Mouse (Mus musculus) midbrain, embryonic 14.5 days (tissue): ENCODE data around the gene Tgm2. TPM values are rescaled to one million over a fixed set of nuclear protein-coding genes. Genes with fewer than 3 reads are reported as not detected.
A peak's percentile ranks its signal among the peaks of the same experiment; 100 is the strongest.

Source experiments
- ATAC-seq: fragments of 200-750 bp; cut with Nextera tagmentation; 2 replicates; pipeline ENCODE4 v1.8.0; 2017; ENCODE audit warnings: moderate number of reproducible peaks, moderate library complexity; ENCODE audit not compliant: low FRiP score, low TSS enrichment
- DNase-seq: peaks from one replicate; pipeline ENCODE4 v3.0.0-alpha.2; 2015
- H3K27ac ChIP-seq: fragments of 300-500 bp; sonication (generic); replicated peaks from 2 replicates; pipeline ENCODE4 v1.5.1; 2014; ENCODE audit warnings: mild to moderate bottlenecking, low read depth, low read length, moderate library complexity
- H3K27me3 ChIP-seq: fragments of 300-500 bp; sonication (generic); 2 replicates; pipeline ENCODE4 v1.6.1; 2014; ENCODE audit warnings: low read length, control low read depth, mixed read lengths; ENCODE audit not compliant: control insufficient read depth, insufficient read depth
- H3K36me3 ChIP-seq: fragments of 300-500 bp; sonication (generic); 2 replicates; pipeline ENCODE4 v1.6.1; 2014; ENCODE audit warnings: low read length, control low read depth; ENCODE audit not compliant: control insufficient read depth, insufficient read depth
- H3K4me1 ChIP-seq: fragments of 300-500 bp; sonication (generic); 2 replicates; pipeline ENCODE4 v1.6.1; 2014; ENCODE audit warnings: mild to moderate bottlenecking, antibody characterized with exemption, low read length, control low read depth; ENCODE audit not compliant: control insufficient read depth, insufficient read depth
- H3K4me2 ChIP-seq: fragments of 300-500 bp; sonication (generic); 2 replicates; pipeline ENCODE4 v1.6.1; 2014; ENCODE audit warnings: mild to moderate bottlenecking, low read length, moderate library complexity
- H3K4me3 ChIP-seq: fragments of 300-500 bp; sonication (generic); replicated peaks from 2 replicates; pipeline ENCODE4 v1.5.1; 2014; ENCODE audit warnings: low read depth, low read length
- H3K9ac ChIP-seq: fragments of 300-500 bp; sonication (generic); replicated peaks from 2 replicates; pipeline ENCODE4 v1.6.1; 2014; ENCODE audit warnings: mild to moderate bottlenecking, low read length, moderate library complexity
- H3K9me3 ChIP-seq: fragments of 300-500 bp; sonication (generic); 2 replicates; pipeline ENCODE4 v1.6.1; 2016; ENCODE audit warnings: low read length, control low read depth, mixed read lengths; ENCODE audit not compliant: control insufficient read depth
- WGBS: fragments of 180-500 bp; shearing (Covaris S2); extraction: QIAGEN DNeasy Blood & Tissue Kit; methylation state at CpG from one replicate; pipeline ENCODE4 v1.1.7; 2014; 5-methylcytosine and 5-hydroxymethylcytosine counted together
- polyA plus RNA-seq: library from polyadenylated mRNA; unstranded; fragments of >200 nt; fragmentation: Nextera tagmentation; extraction: Ambion mirVana; gene quantifications from 2 replicates; pipeline ENCODE4 v1.2.1, GENCODE M21; 2014

Tgm2 gene
- polyA plus RNA-seq, 1 experiment from 2014 or later: 6.8 TPM

DNA sequence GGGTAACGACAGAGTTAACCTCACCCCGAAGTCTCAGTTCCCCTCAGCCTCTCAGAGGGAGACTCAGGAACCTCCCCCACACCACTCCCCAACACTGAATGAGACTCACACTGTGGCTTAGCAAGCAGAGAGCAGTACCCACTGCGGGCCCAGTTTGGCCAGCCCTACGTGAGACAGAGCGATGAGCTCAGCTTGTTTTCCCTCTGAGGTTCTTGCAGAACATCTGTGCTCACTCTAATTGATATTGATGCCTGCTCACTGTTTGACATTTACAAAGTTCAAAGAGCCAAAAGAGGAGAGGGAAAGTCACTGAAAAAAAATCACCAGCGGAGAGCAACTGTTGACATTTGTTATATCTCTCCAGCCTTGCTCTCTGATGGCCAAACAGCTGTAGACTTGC lies 15.5 kb upstream of the Tgm2 start:
- no peak for DNase-seq
- H3K9me3 ChIP-seq: no peaks in the 10 kb centered on the region
- no peak for ATAC-seq
- no peak overlapping the region for H3K4me3 ChIP-seq
- no peaks in the 10 kb centered on the region for H3K4me1 ChIP-seq
- no peaks in the 10 kb centered on the region for H3K27me3 ChIP-seq
- no peak overlapping the region for H3K9ac ChIP-seq
- no peak overlapping the region for H3K4me2 ChIP-seq
- 90% methylated on average over 6 of the region's 6 CpGs for WGBS
- H3K36me3 ChIP-seq: no peaks in the 10 kb centered on the region
- H3K27ac ChIP-seq: no peak overlapping the region

DNA sequence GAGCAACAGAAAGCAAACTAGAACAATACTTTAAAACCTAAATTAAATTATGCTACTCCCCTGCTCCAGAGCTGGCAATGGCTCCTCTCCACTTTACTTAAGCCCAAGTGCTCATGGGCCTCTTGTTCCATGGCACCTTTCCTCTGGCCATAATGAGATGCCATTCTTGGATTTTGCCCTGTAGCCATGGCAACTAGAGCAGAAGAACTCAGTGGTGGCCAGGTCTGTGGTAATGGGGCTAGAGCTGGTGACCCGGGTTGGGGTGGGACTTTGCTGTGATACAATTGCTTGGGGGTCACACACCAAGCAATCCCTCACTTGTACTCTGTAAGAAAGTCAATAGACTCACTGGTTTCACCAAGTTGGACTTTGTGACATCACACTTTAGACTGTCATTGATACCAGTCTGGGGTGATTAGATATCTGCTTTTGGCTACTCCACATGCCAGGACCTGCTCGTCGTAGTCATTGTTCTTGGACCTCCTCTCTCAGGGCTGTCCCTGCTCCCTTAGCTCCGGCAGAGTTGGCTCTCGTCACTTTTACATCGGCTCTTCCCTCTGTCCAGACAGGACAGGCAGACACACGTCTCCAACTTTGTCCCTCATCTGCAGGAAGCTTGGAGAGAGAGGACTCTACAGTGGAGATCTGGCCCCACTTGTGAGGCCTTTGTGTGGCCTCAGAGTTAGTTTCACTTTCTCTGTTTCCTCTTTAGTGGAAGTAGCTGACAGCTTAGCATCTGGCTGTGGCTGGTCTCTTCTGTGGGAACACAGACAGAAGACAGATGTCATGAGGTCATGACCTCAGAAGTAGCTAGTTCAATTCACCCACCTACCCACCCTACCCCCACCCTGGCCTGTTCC lies 13.4 kb upstream of the Tgm2 start:
- H3K27ac ChIP-seq: no peak overlapping the region
- 54% methylated on average over 7 of the region's 7 CpGs for WGBS
- no peak for ATAC-seq

DNA sequence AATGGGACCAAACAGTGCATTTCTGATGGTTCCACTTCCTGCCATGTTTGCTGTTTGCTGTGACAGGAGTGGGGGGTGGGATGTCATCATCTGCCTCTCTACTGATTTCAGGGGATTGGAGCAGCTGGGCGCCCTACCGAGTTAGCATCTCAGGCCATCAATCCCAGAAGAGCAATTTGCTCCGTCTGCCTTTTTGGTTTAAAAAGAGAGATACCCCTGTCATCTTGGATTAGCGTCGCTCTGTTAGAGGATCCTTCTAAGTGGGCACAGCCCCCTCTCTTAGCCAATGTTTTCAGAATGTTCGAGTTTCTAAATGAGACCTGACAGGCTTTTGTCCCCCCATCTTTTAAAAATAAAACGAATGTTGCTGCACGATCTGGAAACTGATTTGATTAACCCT lies 11.4 kb upstream of the Tgm2 start:
- WGBS: 31% methylated on average over 8 of the region's 8 CpGs
- no peak for ATAC-seq
- no peaks in the 10 kb centered on the region for H3K36me3 ChIP-seq
- H3K4me3 ChIP-seq: no peak overlapping the region
- H3K27me3 ChIP-seq: no peaks in the 10 kb centered on the region
- H3K4me2 ChIP-seq: no peak overlapping the region
- no peaks in the 10 kb centered on the region for H3K9me3 ChIP-seq
- H3K9ac ChIP-seq: no peak overlapping the region
- H3K4me1 ChIP-seq: 0 out of 2 replicates have a peak, but pooled peaks cover 3% of the 10 kb centered on the region
- no peak overlapping the region for H3K27ac ChIP-seq
- DNase-seq: peak; percentile 16

More for the DNA sequence above, 13.4 kb upstream of the Tgm2 start:
- H3K9ac ChIP-seq: no peak overlapping the region
- no peak overlapping the region for H3K4me3 ChIP-seq
- no peak for DNase-seq
- no peaks in the 10 kb centered on the region for H3K4me1 ChIP-seq
- no peaks in the 10 kb centered on the region for H3K27me3 ChIP-seq
- H3K4me2 ChIP-seq: no peak overlapping the region
- no peaks in the 10 kb centered on the region for H3K36me3 ChIP-seq
- H3K9me3 ChIP-seq: no peaks in the 10 kb centered on the region

DNA sequence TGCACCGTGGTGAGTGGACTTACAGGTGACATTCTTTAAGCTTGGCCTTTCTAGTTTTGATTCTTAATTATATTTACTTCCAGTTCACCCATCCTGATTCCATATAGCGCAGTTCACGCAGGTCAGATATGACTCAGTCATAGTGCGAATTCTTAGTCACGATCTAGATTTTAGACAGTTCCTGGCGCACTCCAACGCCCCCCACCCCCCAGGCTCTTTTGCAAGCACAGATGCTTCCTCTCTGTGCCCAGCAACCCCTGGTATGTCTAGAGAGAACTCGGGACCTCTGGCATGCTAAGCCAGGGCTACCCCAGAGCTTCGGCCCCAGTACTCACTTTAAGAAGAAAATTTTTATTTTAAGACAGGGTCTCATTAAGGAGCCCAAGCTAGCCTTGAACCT lies 10.3 kb upstream of the Tgm2 start:
- Histone ChIP-seq H3K27ac (no peak overlapping the region), H3K4me2 (no peak overlapping the region), H3K4me1 (0 out of 2 replicates have a peak, but pooled peaks cover 3% of the 10 kb centered on the region), H3K4me3 (no peak overlapping the region), H3K9me3 (no peaks in the 10 kb centered on the region), H3K27me3 (no peaks in the 10 kb centered on the region), H3K36me3 (no peaks in the 10 kb centered on the region), H3K9ac (no peak overlapping the region)
- DNase-seq (no peak), ATAC-seq (no peak)
- WGBS: 91% methylated on average over 9 of the region's 9 CpGs

DNA sequence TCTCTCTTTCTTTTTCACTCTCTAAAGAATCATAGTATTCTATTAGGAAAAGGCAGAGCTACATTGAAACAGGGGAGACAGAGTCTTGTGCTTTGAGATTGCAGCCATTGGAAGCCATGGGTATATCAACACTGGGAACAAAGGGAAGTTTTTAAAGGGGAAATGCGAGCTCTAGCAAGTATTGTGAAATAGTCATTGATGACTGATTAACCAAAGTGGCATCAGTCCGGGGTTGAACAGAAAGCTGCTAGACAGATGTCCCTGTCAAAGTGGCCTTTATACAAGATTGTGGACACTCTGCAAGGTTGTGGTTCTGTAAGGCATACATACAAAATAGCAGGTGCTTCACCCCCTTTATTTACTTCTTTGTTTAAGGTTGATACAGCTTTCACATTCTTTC lies 9.4 kb upstream of the Tgm2 start:
- no peak overlapping the region for H3K9ac ChIP-seq
- H3K4me1 ChIP-seq: 0 out of 2 replicates have a peak, but pooled peaks cover 3% of the 10 kb centered on the region
- no peak overlapping the region for H3K4me2 ChIP-seq
- no peak for DNase-seq
- H3K27ac ChIP-seq: no peak overlapping the region
- no peaks in the 10 kb centered on the region for H3K36me3 ChIP-seq
- WGBS: 80% methylated on average over 2 of the region's 2 CpGs
- ATAC-seq: no peak
- H3K27me3 ChIP-seq: no peaks in the 10 kb centered on the region
- H3K9me3 ChIP-seq: no peaks in the 10 kb centered on the region
- no peak overlapping the region for H3K4me3 ChIP-seq

DNA sequence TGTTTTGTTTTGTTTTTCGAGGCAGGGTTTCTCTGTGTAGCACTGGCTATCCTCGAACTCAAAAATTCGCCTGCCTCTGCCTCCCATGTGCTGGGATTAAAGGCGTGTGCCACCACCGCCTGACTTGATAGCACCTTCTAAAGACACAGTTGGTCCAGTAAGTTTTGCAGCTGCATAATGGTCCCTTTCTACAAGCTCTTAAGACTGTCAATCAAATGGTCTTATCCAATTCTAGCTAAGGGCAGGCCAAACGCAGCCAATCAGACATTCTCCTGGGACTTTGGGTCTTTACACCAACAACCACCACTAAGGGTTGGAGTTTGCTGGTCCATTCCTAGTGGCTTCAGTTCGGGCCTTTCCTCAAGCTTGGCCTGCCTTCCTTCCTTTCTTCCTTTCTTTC lies 8.9 kb upstream of the Tgm2 start:
- 90% methylated on average over 7 of the region's 7 CpGs for WGBS
- H3K36me3 ChIP-seq: no peaks in the 10 kb centered on the region
- ATAC-seq (no peak), DNase-seq (no peak)
- H3K4me1 ChIP-seq: 0 out of 2 replicates have a peak, but pooled peaks cover 3% of the 10 kb centered on the region
- no peaks in the 10 kb centered on the region for H3K9me3 ChIP-seq
- H3K4me2 ChIP-seq: no peak overlapping the region
- no peak overlapping the region for H3K27ac ChIP-seq
- no peak overlapping the region for H3K9ac ChIP-seq
- no peaks in the 10 kb centered on the region for H3K27me3 ChIP-seq
- H3K4me3 ChIP-seq: no peak overlapping the region

DNA sequence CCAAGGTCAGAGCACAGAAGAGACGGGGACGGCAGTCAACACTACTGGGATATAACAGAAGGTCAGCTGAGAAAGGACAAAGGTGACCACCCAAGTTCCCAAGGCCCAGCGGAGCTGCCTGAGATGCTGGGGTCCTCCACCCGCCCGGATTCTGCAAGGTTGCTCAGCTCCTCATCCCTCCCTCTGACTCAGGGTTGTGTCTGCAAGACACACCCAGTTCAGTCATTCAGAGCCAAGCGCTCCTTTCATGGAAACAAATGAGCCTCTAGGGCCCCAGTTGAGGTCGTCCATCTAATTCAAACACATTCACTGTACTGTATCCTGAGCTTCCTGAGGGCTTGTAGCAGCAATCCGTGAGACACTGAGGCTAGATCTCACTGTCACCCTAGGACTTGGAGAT lies 8.4 kb upstream of the Tgm2 start:
- Histone ChIP-seq H3K36me3 (no peaks in the 10 kb centered on the region), H3K27ac (no peak overlapping the region), H3K4me3 (no peak overlapping the region), H3K27me3 (no peaks in the 10 kb centered on the region), H3K4me2 (no peak overlapping the region), H3K9me3 (no peaks in the 10 kb centered on the region), H3K4me1 (0 out of 2 replicates have a peak, but pooled peaks cover 3% of the 10 kb centered on the region), H3K9ac (no peak overlapping the region)
- DNase-seq: no peak
- WGBS: 69% methylated on average over 8 of the region's 8 CpGs
- no peak for ATAC-seq

DNA sequence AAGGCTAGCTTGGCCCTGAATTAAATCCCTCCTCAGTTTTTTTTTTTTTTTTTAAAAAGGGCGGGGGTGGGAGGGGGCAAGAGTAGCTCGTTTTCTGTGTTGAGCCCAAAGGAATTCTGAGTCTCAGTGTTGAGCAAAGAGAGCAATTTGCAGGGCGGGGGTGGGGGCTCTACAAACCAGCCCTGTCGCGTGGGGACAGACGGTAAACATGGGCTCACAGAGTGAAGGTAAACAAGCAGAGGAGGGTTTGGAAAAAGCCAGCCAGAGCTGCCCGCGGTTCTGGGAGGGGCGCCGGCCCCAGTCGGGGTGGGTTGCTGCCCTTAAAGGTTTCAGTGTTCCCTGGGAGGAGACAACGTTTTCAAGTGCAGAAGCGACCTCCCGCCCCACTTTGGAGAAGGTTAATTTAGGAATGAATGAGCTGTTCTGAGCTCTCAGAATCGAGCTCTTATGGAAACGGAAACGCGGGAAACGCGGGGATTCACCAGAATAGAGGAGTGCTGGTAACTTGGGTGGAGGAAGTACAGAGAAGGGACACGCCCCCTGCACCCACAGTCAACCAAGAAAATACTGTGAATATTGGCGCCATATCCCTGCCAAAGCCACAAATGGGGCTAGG lies 7.6 kb upstream of the Tgm2 start:
- H3K9ac ChIP-seq: peak overlapping the region; percentile 45
- H3K36me3 ChIP-seq: no peaks in the 10 kb centered on the region
- ATAC-seq: no peak
- no peak overlapping the region for H3K27ac ChIP-seq
- no peaks in the 10 kb centered on the region for H3K27me3 ChIP-seq
- 0 out of 2 replicates have a peak, but pooled peaks cover 3% of the 10 kb centered on the region for H3K4me1 ChIP-seq
- WGBS: 2% methylated on average over 22 of the region's 22 CpGs
- no peaks in the 10 kb centered on the region for H3K9me3 ChIP-seq
- peak; percentile 45 for DNase-seq
- H3K4me3 ChIP-seq: peak overlapping the region; percentile 25; the same call in 1 of the 2 replicates
- peak overlapping the region; percentile 56 for H3K4me2 ChIP-seq
